Mouse (Mus musculus) neural tube, postnatal 0 days (tissue): ENCODE results near the gene Mup9. TPM values are rescaled to one million over a fixed set of nuclear protein-coding genes. Genes with fewer than 3 reads are reported as not detected.

Experiments used
- polyA plus RNA-seq: library from polyadenylated mRNA; unstranded; fragments of >200 nt; fragmentation: Nextera tagmentation; extraction: Ambion mirVana; gene quantifications from 2 replicates; pipeline ENCODE4 v1.2.1, GENCODE M21; 2015

The Mup9 gene
- 0.68 TPM in 1 of 2 replicates, not detected in the other for polyA plus RNA-seq

DNA sequence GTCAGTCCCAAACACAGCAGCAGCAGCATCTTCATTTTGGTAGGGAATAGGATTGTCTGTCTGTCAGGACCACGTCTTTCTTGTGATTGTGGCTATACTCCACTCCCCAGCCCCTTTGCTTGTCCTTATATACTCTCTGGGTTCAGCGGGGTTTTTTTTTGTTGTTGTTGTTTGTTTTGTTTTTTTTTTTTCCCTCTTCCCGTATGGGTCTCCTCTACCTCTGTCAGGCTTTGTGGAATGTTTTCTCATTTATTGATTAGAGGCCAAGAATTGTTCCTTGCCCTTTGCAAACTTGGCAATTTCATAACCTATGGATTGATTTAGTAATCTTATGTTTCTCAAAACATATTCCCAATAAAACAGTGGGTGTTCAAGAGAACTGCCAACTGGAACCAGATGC lies at the start of gene Mup9:
Gene Mup9 (minus strand): TSS at position 101 of the 400 bp plus-strand sequence.

Other genes starting within 250 kb of the Mup9 start
- not detected in 2 replicates for gene Mup8, start 199.4 kb downstream of the Mup9 start, polyA plus RNA-seq
- gene Mup1, start 80.0 kb upstream of the Mup9 start, polyA plus RNA-seq, result not detected in 2 replicates
- gene Mup10, start 160.2 kb upstream of the Mup9 start, polyA plus RNA-seq, result not detected in 2 replicates
- not detected in 2 replicates for gene Mup11, start 240.5 kb upstream of the Mup9 start, polyA plus RNA-seq